Mouse (Mus musculus) heart, postnatal 0 days (tissue): ENCODE data around the gene Ror2.

Experiments
- CTCF ChIP-seq: IDR thresholded peaks from 2 replicates; pipeline ENCODE4 v1.5.1; 2016; ENCODE audit warnings: antibody characterized with exemption, control low read depth, low read depth
- EP300 ChIP-seq: IDR thresholded peaks from 2 replicates; pipeline ENCODE4 v1.6.1; 2016; ENCODE audit warnings: antibody characterized with exemption, low read depth

GRCm38 (mm10) chr13:53264896-53265295 is 21.0 kb downstream of the Ror2 start:
- TF ChIP-seq CTCF (no peak), EP300 (no peak)
